9 mouse cellular contexts compared by ENCODE assay signal in genomic region chr13:23309495-23310011, GRCm38 (mm10). TPM values are rescaled to one million over a fixed set of nuclear protein-coding genes. Genes with fewer than 3 reads are reported as not detected.
DNase-seq lines count a peak whose midpoint lies in the region; ATAC-seq and TF ChIP-seq lines count a peak whose summit lies in the region.
"Had no signal": no experiment of that assay in that cellular context is flagged by ENCODE, and none has a peak within 500 bp of the region (broad histone marks: within the 10 kb centered on the region; RNA-seq: fewer than 3 reads in every experiment).

No protein-coding gene starts in this region.

- H3K27ac ChIP-seq in heart, embryonic 12.5 days (ENCODE audit: poor library complexity, severe bottlenecking): no peak overlapping the region
- no peak overlapping the region for H3K27ac ChIP-seq in MEL (ENCODE audit: control insufficient read depth, low read depth, low read length)

- no peak for TF ChIP-seq POLR2A in MEL (IDR thresholded peaks at IDR 0.05; ENCODE audit: control insufficient read depth in 1 of 2, insufficient read depth in 1 of 2, low read depth in 1 of 2, low read length in 2 of 2, poor library complexity in 1 of 2)

- intact Hi-C loops in heart, postnatal 25 days (cut with DNase I): no loop called here
- intact Hi-C loops in left cerebral cortex, postnatal 14 days (cut with DNase I): loop anchor here (5.0 kb wide), 1 partner anchor 208 kb away; no protein-coding TSS in a partner anchor

- TF ChIP-seq CTCF in MEL (IDR thresholded peaks at IDR 0.05 in 2 of 3, conservative IDR thresholded peaks at IDR 0.05 in 1 of 3; ENCODE audit: control insufficient read depth in 1 of 3, insufficient read depth in 1 of 3, low read depth in 2 of 3, low read length in 3 of 3, poor library complexity in 1 of 3, severe bottlenecking in 1 of 3): no peak

- H3K9me3 ChIP-seq in heart, embryonic 12.5 days (replicated peaks): no peaks in the 10 kb centered on the region
- H3K9me3 ChIP-seq in MEL (replicated peaks; ENCODE audit: insufficient read depth, low read length): no peaks in the 10 kb centered on the region

- H3K9ac ChIP-seq in heart, embryonic 12.5 days: peak overlapping the region; percentile 56; the same call in 1 of the 2 replicates
- peak overlapping the region; percentile 49 for H3K9ac ChIP-seq in MEL (ENCODE audit: control insufficient read depth, low read depth, low read length, poor library complexity, severe bottlenecking)

- no peaks in the 10 kb centered on the region for H3K79me2 ChIP-seq in MEL (ENCODE audit: control insufficient read depth, insufficient read depth, low read length, poor library complexity)

- no peak for TF ChIP-seq RAD21 in MEL (IDR thresholded peaks at IDR 0.05; ENCODE audit: low read depth, low read length)

- H3K36me3 ChIP-seq in heart, embryonic 12.5 days: no peaks in the 10 kb centered on the region
- H3K36me3 ChIP-seq in MEL (ENCODE audit: control insufficient read depth in 1 of 2, insufficient read depth in 2 of 2, low read length in 2 of 2): peaks cover 0 to 3% of the 10 kb centered on the region in 2 experiments; a peak in 1 of 4 replicates

- H3K4me2 ChIP-seq in heart, embryonic 12.5 days: peak overlapping the region; percentile 89

- no peak for TF ChIP-seq EP300 in MEL (IDR thresholded peaks at IDR 0.05; ENCODE audit: low read depth in 1 of 2, low read length in 2 of 2)

- H3K27me3 ChIP-seq in heart, embryonic 12.5 days (replicated peaks): peaks cover 50% of the 10 kb centered on the region
- H3K27me3 ChIP-seq in MEL (ENCODE audit: control insufficient read depth in 1 of 2, insufficient read depth in 2 of 2, low read length in 2 of 2): peaks cover 0 to 6% of the 10 kb centered on the region in 2 experiments; a peak in 2 of 4 replicates
- H3K27me3 ChIP-seq: Patski had no signal

- peak; percentile 45; the same call in 1 of the 2 replicates for ATAC-seq in heart, embryonic 12.5 days (ENCODE audit: insufficient number of reproducible peaks, low FRiP score)
- ATAC-seq in megakaryocyte progenitor cell, adult 5-6 weeks (replicated peaks; ENCODE audit: poor library complexity): 0 out of 2 replicates have a peak, but pooled peaks have one; percentile 8
- ATAC-seq: Patski had no signal

- whole genome bisulfite sequencing in heart, embryonic 12.5 days: under 1% methylated on average over 28 of the region's 28 CpGs

- no peak for DNase-seq in heart, postnatal 25 days (ENCODE audit: low spot score)
- peak; percentile 66 for DNase-seq in MEL (ENCODE audit: low read depth, low spot score)
- peak; percentile 30 for DNase-seq in forelimb bud, embryonic 11.5 days (ENCODE audit: low read depth, low spot score)
- no peak for DNase-seq in ovary, postnatal 10 days (ENCODE audit: low spot score)
- DNase-seq in left cerebral cortex, postnatal 14 days (ENCODE audit: low spot score in 2 of 2): no peak
- DNase-seq in adrenal gland, postnatal 4 days (ENCODE audit: low spot score in 2 of 2): no peak

- H3K4me3 ChIP-seq in heart, embryonic 12.5 days: peak overlapping the region; percentile 58
- peak overlapping the region; percentile 64 to 85 for H3K4me3 ChIP-seq in MEL (ENCODE audit: control insufficient read depth in 1 of 2, insufficient read depth in 1 of 2, low read depth in 2 of 2, low read length in 2 of 2)

- H3K4me1 ChIP-seq in heart, embryonic 12.5 days (replicated peaks): peaks cover 18% of the 10 kb centered on the region
- H3K4me1 ChIP-seq in MEL (ENCODE audit: control insufficient read depth in 1 of 2, insufficient read depth in 2 of 2, low read length in 2 of 2): peaks cover 0 to 7% of the 10 kb centered on the region in 2 experiments; a peak in 1 of 4 replicates

TF ChIP-seq in MEL, 35 proteins besides CTCF, POLR2A, EP300 and RAD21:
- TF ChIP-seq MXI1 (IDR thresholded peaks at IDR 0.05; ENCODE audit: low read depth, low read length) (peak; percentile 9; the same call in 1 of the 2 replicates), MEF2A (IDR thresholded peaks at IDR 0.05; ENCODE audit: extremely low read depth, insufficient replicate concordance, low read depth, low read length, poor library complexity, severe bottlenecking) (no peak), NELFE (IDR thresholded peaks at IDR 0.05; ENCODE audit: low read depth, low read length) (no peak), SMC3 (IDR thresholded peaks at IDR 0.05; ENCODE audit: low read depth, low read length) (no peak), POLR2AphosphoS5 (IDR thresholded peaks at IDR 0.05; ENCODE audit: borderline replicate concordance, low read depth, low read length) (no peak), USF1 (IDR thresholded peaks at IDR 0.05; ENCODE audit: low read depth, low read length) (no peak), CHD2 (IDR thresholded peaks at IDR 0.05; ENCODE audit: low read length) (no peak), UBTF (IDR thresholded peaks at IDR 0.05; ENCODE audit: borderline replicate concordance, insufficient read depth, low read depth, low read length) (no peak)

RNA-seq across cellular contexts. Expression of gene Zfp322a, which starts 59.5 kb away (rescaled TPM):
- 43.0 and 46.7 TPM in 2 replicates for polyA plus RNA-seq in heart, embryonic 12.5 days (2016; fragmentation: Nextera tagmentation; extraction: Ambion mirVana)
- 10 to 100 TPM; 16.8 to 20.2 TPM for total RNA-seq in heart, postnatal 25 days (2021)
- total RNA-seq in MEL (2012; rRNA removed): 7.0 and 8.4 TPM in 2 replicates
- 1 to 10 TPM in 1 of 2 experiments, not detected in 1; 5.7 TPM for polyA plus RNA-seq in MEL (2012; ENCODE audit: insufficient read depth in 1 of 2, insufficient read length in 2 of 2, low read depth in 1 of 2, low replicate concordance in 2 of 2, missing spikeins in 1 of 2)
- total RNA-seq in megakaryocyte progenitor cell, adult 5-6 weeks (2015): 21.9 and 24.3 TPM in 2 replicates
- total RNA-seq in megakaryocyte progenitor cell, adult 5-6 weeks (2017): 39.4 and 75.5 TPM in 2 replicates
- 10 to 100 TPM; 39.5 TPM for total RNA-seq in left cerebral cortex, postnatal 14 days (2021)
- total RNA-seq in adrenal gland, postnatal 4 days (2021): 10 to 100 TPM; 22.9 to 23.5 TPM

Comparison
In these comparisons a context has a peak if more than half of its experiments do, and no peak if none do; other contexts are left out.
1. DNase-seq: peak in MEL (single experiment) and forelimb bud, embryonic 11.5 days (single experiment); none in heart, postnatal 25 days (single experiment), ovary, postnatal 10 days (single experiment), left cerebral cortex, postnatal 14 days (0 of 2) and adrenal gland, postnatal 4 days (0 of 2).